Mouse (Mus musculus): ENCODE measurements at regions not wholly inside any gene's neighbourhood (a gene's known extent, or its start where the extent isn't known, plus 50 kb on each side); places are given as distances from the start of the nearest gene placed in this dataset.
"Not testable (repeated sequence)": the region's sequence is repeated elsewhere in the genome, so short reads cannot be mapped to it uniquely, and the experiment has no call there.

DNA sequence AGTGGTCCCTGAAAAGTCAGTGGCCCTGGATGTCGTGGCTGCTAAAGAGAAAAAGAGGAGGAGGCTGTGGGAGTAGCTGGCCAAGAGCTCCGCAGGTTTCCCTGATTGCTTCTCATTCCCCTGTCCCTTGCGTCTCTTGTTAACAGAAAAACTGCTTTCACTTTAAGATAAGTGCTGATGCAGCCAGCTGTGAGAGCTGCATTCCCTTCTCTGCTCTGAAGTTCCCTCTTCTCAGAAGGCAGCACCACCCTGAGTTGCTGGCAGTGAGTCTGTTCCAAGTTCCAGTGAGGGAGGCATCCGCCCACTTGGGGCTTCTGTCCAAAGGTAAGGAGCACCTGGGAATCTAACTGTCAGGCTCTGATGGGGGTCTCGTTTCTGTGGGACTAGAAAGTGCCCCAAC lies 63.5 kb downstream of the Olfr693 start:
- DNase-seq (ENCODE audit: low spot score in 2 of 2) = not testable (repeated sequence)

DNA sequence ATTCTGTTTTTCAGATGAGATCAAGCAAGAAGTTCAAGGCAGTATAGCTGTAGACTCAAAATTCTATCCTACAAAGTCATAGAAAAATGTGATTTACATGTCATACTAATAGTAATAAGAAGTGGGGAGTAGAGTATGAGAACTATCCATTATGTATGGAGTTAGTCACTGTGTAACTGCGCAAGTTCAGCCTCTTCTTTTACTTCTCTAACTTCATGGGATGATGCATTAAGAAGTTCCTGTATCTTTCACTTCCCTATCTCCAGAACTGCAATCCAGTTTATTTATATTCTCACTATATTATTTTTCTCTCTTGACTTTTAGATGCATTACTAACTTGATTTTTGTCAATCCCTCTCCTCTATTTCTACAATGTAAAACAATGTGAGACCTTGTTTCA lies 67.7 kb downstream of the Olfr693 start:
- no peak for DNase-seq (ENCODE audit: low spot score in 2 of 2)

DNA sequence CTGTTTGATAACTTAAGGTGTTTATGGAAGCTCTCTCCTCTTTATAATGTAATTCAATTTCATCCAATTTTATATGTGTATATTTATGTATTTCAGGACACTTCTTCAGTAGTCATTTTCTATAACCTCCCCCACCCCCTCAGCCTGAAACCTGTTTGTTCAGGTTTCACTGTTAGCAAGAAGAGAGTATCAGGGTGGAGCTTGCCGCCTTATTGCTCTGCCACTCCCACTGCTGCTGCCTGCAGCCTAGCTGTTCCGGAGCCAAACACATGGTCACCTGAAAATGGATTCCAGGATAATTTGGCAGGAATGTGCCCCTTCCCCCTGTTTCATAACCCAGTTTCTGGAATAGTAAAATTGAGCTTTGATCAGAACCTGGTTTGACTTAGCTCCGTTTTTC lies 100.0 kb downstream of the Olfr693 start:
- DNase-seq (ENCODE audit: low spot score in 2 of 2) = no peak

DNA sequence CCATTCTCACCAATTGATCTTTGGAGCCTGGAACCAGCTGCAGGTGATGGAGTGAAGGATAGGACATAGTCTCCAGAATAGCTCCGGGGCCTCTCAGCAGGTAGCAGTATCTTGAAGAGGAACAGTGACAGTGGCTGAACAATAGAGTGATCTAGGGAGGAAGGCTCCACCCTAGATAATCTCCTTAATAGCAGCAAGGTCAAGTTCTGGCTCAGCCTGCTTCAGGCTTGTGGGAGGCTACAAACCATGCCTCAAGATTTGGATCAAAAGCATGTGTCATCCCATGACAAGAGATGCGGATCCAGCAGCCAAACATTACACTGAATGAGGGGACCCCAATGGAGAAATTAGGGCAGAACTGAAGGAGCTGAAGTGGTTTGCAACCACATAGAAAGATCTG lies 112.1 kb downstream of the Olfr693 start:
- not testable (repeated sequence) for DNase-seq (ENCODE audit: low spot score in 2 of 2)

DNA sequence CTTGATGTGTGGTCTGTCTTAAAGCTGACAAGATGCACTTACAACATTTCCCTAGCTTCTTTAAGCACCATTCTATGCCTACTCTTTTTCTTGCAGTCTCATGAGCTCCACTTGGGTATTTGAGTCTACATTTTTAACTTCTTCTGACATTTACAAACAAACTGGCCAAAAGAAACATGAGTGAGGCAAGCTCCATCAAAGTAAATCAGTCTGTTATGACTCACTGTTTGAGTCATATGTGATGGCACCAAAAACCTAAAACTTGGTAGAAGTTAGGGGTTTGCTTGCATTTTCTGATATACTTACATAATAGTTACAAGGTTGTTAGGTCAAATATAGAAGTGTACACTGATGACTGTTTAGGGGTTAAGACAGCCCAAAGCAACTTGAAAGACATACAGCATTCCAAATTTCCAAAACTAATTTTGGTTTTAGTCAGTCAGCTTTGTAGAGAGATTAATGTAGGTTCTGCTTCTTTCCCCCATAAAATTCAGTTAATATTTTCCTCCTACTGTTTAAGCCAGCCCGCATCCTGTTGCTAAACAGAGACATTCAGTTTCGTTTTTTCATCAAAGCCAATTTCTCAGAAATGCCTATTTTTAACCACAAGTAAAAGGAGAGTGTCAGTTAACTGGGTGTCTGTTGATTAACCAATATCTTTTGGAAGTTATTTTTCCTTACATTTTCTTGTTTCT lies 129.4 kb downstream of the Olfr693 start:
- DNase-seq (ENCODE audit: low spot score in 2 of 2) = no peak

- DNase-seq (ENCODE audit: low spot score in 2 of 2) = peak in 1 of 2 experiments; percentile 47
These were observed 150.8 kb downstream of the Olfr693 start for GRCm38 (mm10) chr7:106529433-106530102.

GRCm38 (mm10) chr7:106529023-106529422 lies 151.4 kb downstream of the Olfr693 start:
- DNase-seq (ENCODE audit: low spot score in 2 of 2) = not testable (repeated sequence)

DNA sequence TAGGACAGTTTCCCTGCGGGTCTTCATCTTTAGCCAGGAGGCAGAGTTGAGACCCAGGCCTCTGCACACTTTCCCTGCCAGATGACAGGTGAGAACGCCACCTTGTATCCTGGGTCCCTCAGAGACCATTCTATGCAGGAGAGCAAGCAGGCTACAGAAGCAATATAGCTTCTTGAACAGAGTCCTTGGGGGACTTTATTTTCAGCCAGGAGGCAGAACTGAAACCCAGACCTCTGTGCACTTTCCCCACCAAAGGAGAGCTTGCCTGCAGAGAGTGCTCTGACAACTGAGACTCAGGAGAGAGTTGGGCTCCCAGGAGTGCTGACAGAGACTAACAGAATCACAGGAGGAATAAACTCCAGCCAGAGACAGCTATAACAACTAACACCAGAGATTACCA lies 185.5 kb downstream of the Olfr693 start:
- DNase-seq (ENCODE audit: low spot score in 2 of 2) = no peak

All from spleen, postnatal 10 days (tissue).